Mouse (Mus musculus): ENCODE results near the gene Kcne2. TPM values are rescaled to one million over a fixed set of nuclear protein-coding genes. Genes with fewer than 3 reads are reported as not detected.

Kcne2 gene
- polyA plus RNA-seq, 1 experiment = not detected

GRCm38 (mm10) chr16:92267861-92268260, 24.3 kb upstream of the Kcne2 start:
- Histone ChIP-seq H3K4me1 (ENCODE audit: control insufficient read depth, insufficient read depth, low read length) (0 out of 2 replicates have a peak, but pooled peaks cover 3% of the 10 kb centered on the region), H3K27ac (ENCODE audit: insufficient read depth, low read depth, low read length) (no peak overlapping the region), H3K4me3 (ENCODE audit: insufficient read depth, low read depth, low read length) (no peak overlapping the region), H3K27me3 (replicated peaks; ENCODE audit: control insufficient read depth, insufficient read depth, low read length) (no peaks in the 10 kb centered on the region), H3K36me3 (ENCODE audit: control insufficient read depth, insufficient read depth, low read length) (no peaks in the 10 kb centered on the region)
- 64% methylated on average over 12 of the region's 12 CpGs for WGBS
- TF ChIP-seq CTCF (conservative IDR thresholded peaks at IDR 0.05; ENCODE audit: insufficient read depth, insufficient read length, low read depth, low read length) (no peak), POLR2A (IDR thresholded peaks at IDR 0.05; ENCODE audit: low read depth, low read length) (no peak)
- peak; percentile 38 for DNase-seq

GRCm38 (mm10) chr16:92274516-92274915, 17.7 kb upstream of the Kcne2 start:
- no peak for TF ChIP-seq CTCF (conservative IDR thresholded peaks at IDR 0.05; ENCODE audit: insufficient read depth, insufficient read length, low read depth, low read length)
- TF ChIP-seq POLR2A (IDR thresholded peaks at IDR 0.05; ENCODE audit: low read depth, low read length) = no peak
- no peaks in the 10 kb centered on the region for H3K4me1 ChIP-seq (ENCODE audit: control insufficient read depth, insufficient read depth, low read length)
- H3K27me3 ChIP-seq (replicated peaks; ENCODE audit: control insufficient read depth, insufficient read depth, low read length) = no peaks in the 10 kb centered on the region
- no peak for DNase-seq
- 92% methylated on average over 5 of the region's 5 CpGs for WGBS
- no peaks in the 10 kb centered on the region for H3K36me3 ChIP-seq (ENCODE audit: control insufficient read depth, insufficient read depth, low read length)
- H3K27ac ChIP-seq (ENCODE audit: insufficient read depth, low read depth, low read length) = no peak overlapping the region
- no peak overlapping the region for H3K4me3 ChIP-seq (ENCODE audit: insufficient read depth, low read depth, low read length)

DNA sequence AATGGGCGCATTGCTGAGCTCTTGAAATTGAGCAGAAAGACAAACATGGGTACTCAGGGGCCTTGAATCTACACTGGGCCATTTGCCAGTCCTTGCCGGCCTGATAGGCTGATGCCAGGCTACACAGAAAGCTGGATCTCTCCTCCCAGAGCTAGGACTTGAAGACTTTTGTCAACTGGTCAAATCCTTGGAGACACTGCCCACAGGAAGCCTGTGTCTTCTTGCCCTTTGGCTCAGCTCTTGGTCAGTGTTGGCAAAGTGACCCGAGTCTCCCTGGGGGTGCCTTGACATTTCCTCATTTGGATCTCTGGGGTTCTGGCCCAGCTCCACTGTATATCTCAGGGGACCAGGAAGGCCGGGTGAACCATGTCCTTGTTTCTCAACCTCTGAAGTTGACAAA, 16.7 kb upstream of the Kcne2 start:
- TF ChIP-seq POLR2A (IDR thresholded peaks at IDR 0.05; ENCODE audit: low read depth, low read length) (no peak), CTCF (conservative IDR thresholded peaks at IDR 0.05; ENCODE audit: insufficient read depth, insufficient read length, low read depth, low read length) (no peak)
- peak; percentile 28 for DNase-seq
- Histone ChIP-seq H3K4me3 (ENCODE audit: insufficient read depth, low read depth, low read length) (no peak overlapping the region), H3K4me1 (ENCODE audit: control insufficient read depth, insufficient read depth, low read length) (no peaks in the 10 kb centered on the region), H3K36me3 (ENCODE audit: control insufficient read depth, insufficient read depth, low read length) (no peaks in the 10 kb centered on the region), H3K27me3 (replicated peaks; ENCODE audit: control insufficient read depth, insufficient read depth, low read length) (no peaks in the 10 kb centered on the region), H3K27ac (ENCODE audit: insufficient read depth, low read depth, low read length) (no peak overlapping the region)
- WGBS = 72% methylated on average over 4 of the region's 4 CpGs

GRCm38 (mm10) chr16:92282671-92283070, 9.5 kb upstream of the Kcne2 start:
- Histone ChIP-seq H3K27me3 (replicated peaks; ENCODE audit: control insufficient read depth, insufficient read depth, low read length) (no peaks in the 10 kb centered on the region), H3K36me3 (ENCODE audit: control insufficient read depth, insufficient read depth, low read length) (no peaks in the 10 kb centered on the region), H3K4me1 (ENCODE audit: control insufficient read depth, insufficient read depth, low read length) (no peaks in the 10 kb centered on the region), H3K27ac (ENCODE audit: insufficient read depth, low read depth, low read length) (no peak overlapping the region), H3K4me3 (ENCODE audit: insufficient read depth, low read depth, low read length) (no peak overlapping the region)
- WGBS = 80% methylated on average over 5 of the region's 5 CpGs
- DNase-seq = no peak
- TF ChIP-seq POLR2A (IDR thresholded peaks at IDR 0.05; ENCODE audit: low read depth, low read length) (no peak), CTCF (conservative IDR thresholded peaks at IDR 0.05; ENCODE audit: insufficient read depth, insufficient read length, low read depth, low read length) (no peak)

DNA sequence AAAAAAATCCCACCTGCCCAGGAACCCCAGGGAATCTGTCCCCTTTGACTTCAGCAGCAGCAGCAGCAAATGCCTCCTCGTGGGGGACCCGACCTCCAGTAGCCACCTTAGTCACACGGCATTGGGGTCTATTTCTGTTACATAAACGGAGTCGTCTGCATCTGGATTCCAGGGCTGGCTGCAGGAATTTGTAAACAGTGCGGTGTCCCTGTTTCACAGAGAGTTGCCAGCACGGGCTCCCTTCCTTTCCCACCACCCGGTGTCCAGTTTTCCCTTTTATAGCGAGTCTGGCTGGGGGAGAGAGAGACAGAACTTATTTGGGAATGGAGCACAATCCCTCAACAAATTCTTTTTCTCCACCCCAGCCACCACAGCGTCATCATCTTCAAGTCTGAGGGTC, 7.1 kb upstream of the Kcne2 start:
- Histone ChIP-seq H3K27me3 (replicated peaks; ENCODE audit: control insufficient read depth, insufficient read depth, low read length) (no peaks in the 10 kb centered on the region), H3K36me3 (ENCODE audit: control insufficient read depth, insufficient read depth, low read length) (no peaks in the 10 kb centered on the region), H3K4me1 (ENCODE audit: control insufficient read depth, insufficient read depth, low read length) (no peaks in the 10 kb centered on the region), H3K4me3 (ENCODE audit: insufficient read depth, low read depth, low read length) (no peak overlapping the region), H3K27ac (ENCODE audit: insufficient read depth, low read depth, low read length) (no peak overlapping the region)
- WGBS = 50% methylated on average over 10 of the region's 10 CpGs
- no peak for DNase-seq
- TF ChIP-seq CTCF (conservative IDR thresholded peaks at IDR 0.05; ENCODE audit: insufficient read depth, insufficient read length, low read depth, low read length) = no peak
- TF ChIP-seq POLR2A (IDR thresholded peaks at IDR 0.05; ENCODE audit: low read depth, low read length) = no peak

DNA sequence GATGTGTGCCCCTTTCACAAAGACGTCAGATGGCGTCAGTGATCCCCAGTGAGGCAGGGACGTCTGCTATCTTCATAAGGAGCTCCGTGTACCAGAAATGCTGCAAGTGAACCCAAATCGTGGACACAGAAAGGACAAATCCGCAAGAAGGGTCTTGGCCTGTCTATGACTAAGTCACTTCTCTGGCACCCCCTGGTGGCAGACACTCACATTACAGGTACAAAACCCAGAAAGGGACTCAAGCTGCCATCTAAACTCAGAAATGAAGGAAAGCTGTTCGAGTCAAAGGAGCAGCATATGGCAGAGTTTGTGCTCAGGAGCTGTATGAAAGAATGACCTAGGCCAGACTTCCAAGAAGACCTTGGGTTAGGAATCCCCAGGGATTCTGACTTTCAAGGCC, 5.6 kb upstream of the Kcne2 start:
- H3K4me1 ChIP-seq (ENCODE audit: control insufficient read depth, insufficient read depth, low read length) = no peaks in the 10 kb centered on the region
- WGBS = 9% methylated on average over 7 of the region's 7 CpGs
- H3K27ac ChIP-seq (ENCODE audit: insufficient read depth, low read depth, low read length) = no peak overlapping the region
- DNase-seq = peak; percentile 88
- TF ChIP-seq POLR2A (IDR thresholded peaks at IDR 0.05; ENCODE audit: low read depth, low read length) = no peak
- TF ChIP-seq CTCF (conservative IDR thresholded peaks at IDR 0.05; ENCODE audit: insufficient read depth, insufficient read length, low read depth, low read length) = peak; percentile 82
- H3K36me3 ChIP-seq (ENCODE audit: control insufficient read depth, insufficient read depth, low read length) = no peaks in the 10 kb centered on the region
- H3K27me3 ChIP-seq (replicated peaks; ENCODE audit: control insufficient read depth, insufficient read depth, low read length) = no peaks in the 10 kb centered on the region
- no peak overlapping the region for H3K4me3 ChIP-seq (ENCODE audit: insufficient read depth, low read depth, low read length)

DNA sequence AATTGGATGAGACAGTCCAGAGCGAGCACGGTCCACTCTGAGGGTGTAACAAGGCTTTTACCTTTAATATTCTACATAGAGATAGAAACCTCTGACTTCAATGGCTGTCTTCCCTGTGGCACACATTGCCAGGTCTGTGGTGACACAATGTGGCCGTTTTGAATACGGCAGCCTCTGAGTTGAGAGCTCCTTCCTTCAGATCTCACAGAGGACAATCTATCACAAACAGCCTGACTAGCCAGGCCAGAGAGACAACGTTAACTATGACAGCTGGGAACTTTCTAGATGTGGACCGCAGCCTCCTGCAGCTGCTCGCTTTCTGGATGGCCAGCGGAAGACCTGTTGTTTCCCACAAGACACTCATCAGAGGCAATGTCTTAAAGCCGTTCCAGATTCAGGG, 3.4 kb upstream of the Kcne2 start:
- no peak overlapping the region for H3K4me3 ChIP-seq (ENCODE audit: insufficient read depth, low read depth, low read length)
- no peaks in the 10 kb centered on the region for H3K4me1 ChIP-seq (ENCODE audit: control insufficient read depth, insufficient read depth, low read length)
- DNase-seq = peak; percentile 46
- H3K36me3 ChIP-seq (ENCODE audit: control insufficient read depth, insufficient read depth, low read length) = no peaks in the 10 kb centered on the region
- H3K27me3 ChIP-seq (replicated peaks; ENCODE audit: control insufficient read depth, insufficient read depth, low read length) = no peaks in the 10 kb centered on the region
- peak; percentile 59 for TF ChIP-seq CTCF (conservative IDR thresholded peaks at IDR 0.05; ENCODE audit: insufficient read depth, insufficient read length, low read depth, low read length)
- no peak for TF ChIP-seq POLR2A (IDR thresholded peaks at IDR 0.05; ENCODE audit: low read depth, low read length)
- 73% methylated on average over 9 of the region's 9 CpGs for WGBS
- H3K27ac ChIP-seq (ENCODE audit: insufficient read depth, low read depth, low read length) = no peak overlapping the region

GRCm38 (mm10) chr16:92290045-92290444, 2.1 kb upstream of the Kcne2 start:
- H3K4me1 ChIP-seq (ENCODE audit: control insufficient read depth, insufficient read depth, low read length) = no peaks in the 10 kb centered on the region
- no peaks in the 10 kb centered on the region for H3K27me3 ChIP-seq (replicated peaks; ENCODE audit: control insufficient read depth, insufficient read depth, low read length)
- H3K4me3 ChIP-seq (ENCODE audit: insufficient read depth, low read depth, low read length) = no peak overlapping the region
- no peak for DNase-seq
- no peak overlapping the region for H3K27ac ChIP-seq (ENCODE audit: insufficient read depth, low read depth, low read length)
- TF ChIP-seq CTCF (conservative IDR thresholded peaks at IDR 0.05; ENCODE audit: insufficient read depth, insufficient read length, low read depth, low read length) = no peak
- no peak for TF ChIP-seq POLR2A (IDR thresholded peaks at IDR 0.05; ENCODE audit: low read depth, low read length)
- no peaks in the 10 kb centered on the region for H3K36me3 ChIP-seq (ENCODE audit: control insufficient read depth, insufficient read depth, low read length)

All from kidney, adult 2 months (tissue).